Mouse (Mus musculus) neural tube, embryonic 10.5 days (tissue): Measurements from ENCODE around the gene Fev.

Experiments
- DNase-seq: peaks from one replicate; pipeline ENCODE4 v3.0.0-alpha.2; 2017; ENCODE audit warnings: low spot score; ENCODE audit errors: extremely low spot score

Gene Fev

GRCm38 (mm10) chr1:74880785-74881360, 4.3 kb downstream of the Fev start:
- peak; percentile 76 for DNase-seq

GRCm38 (mm10) chr1:74877199-74877598, 8.0 kb downstream of the Fev start:
- no peak for DNase-seq

DNA sequence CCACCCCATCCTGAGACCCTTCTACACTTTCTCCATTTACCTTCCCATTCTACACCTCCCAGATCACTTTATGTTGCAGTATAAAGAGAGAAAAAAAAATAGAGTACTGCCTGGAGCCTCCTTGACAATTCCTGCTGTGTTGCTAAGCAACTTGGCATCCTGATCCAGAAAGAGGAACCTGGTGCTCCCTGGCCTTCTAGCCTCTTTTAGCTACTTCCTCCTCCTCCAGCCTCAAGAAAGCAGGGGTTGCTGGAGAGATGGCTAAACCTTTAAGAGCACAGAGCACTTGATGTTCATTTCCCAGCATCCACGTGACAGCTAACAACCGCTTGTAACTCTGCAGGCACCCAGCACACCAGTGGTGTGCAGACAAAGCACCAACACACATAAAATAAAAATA, 13.0 kb downstream of the Fev start:
- no peak for DNase-seq

DNA sequence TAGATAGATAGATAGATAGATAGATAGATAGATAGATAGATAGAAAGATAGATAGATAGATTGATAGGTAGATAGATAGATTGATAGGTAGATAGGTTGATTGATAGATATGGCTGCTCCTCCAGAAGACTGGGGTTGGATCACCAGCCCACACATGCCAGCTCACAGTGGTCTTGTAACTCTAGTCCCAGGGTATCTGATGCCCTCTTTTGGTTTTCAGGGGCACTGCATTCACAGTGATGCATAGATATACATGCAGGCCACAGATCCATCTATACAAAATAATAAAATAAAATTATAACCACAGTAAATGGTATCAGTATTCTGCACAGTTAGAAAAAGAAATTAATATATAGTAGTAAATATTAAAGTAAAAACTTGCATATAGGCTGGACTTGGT, 23.4 kb downstream of the Fev start:
- no peak for DNase-seq

DNA sequence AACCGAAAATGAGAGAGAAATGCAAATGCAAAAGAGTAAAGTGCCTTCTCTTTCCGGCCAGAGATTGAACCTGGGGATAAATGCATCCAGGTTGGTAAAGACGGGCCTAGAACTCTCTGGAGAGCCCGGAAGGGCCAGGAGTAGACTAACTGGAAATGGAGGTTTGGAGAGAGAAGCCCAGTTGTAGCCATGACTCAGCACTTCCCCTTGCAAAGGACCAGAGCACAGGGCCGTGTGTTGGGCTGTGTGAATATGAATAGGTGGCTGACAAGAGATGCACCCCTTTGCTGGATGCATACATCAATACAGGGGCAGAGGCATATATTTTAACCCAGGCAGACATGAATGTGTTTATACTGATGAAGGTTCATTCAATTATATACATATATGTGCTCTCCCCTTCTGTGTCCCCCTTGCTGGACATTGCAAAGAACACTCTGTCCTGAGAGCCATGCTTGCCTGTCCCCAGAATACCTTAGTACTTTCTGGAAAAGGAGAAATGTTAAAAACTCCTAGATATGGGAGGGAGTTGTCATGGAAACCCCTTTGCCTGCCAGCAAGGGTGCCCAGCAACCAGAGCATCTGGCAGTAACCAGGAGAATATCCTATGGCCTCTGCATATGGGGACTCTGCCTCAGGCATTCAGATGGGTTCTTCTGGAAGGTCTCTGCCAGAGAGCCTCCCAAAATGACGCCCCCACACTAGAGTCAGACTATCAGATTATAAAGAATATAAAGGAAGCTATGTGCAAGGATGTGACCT, 25.8 kb downstream of the Fev start:
- no peak for DNase-seq

DNA sequence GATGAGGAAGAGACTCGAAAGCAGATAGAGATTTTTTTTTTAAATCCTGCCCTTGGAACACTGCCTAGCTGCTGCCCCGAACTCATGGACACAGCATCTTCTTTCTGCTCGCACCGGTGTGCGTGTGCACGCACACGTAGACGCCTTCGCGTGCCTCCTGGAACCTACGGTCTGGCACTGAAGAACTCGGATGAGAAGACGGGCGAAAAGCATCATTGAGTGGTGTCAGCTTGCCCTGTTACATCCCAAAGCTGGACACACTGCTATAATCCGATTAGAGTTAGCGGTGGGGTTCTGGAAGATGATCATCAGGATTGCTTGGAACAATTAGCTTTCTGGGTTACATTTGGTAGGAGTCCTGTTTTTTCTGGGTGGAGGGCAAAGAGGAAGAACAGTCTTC, 26.4 kb downstream of the Fev start:
- no peak for DNase-seq

- DNase-seq = peak; percentile 77
Measured at GRCm38 (mm10) chr1:74858171-74858719, 27.0 kb downstream of the Fev start.

- DNase-seq = peak; percentile 19
Measured at GRCm38 (mm10) chr1:74857677-74858076, 27.5 kb downstream of the Fev start.

DNA sequence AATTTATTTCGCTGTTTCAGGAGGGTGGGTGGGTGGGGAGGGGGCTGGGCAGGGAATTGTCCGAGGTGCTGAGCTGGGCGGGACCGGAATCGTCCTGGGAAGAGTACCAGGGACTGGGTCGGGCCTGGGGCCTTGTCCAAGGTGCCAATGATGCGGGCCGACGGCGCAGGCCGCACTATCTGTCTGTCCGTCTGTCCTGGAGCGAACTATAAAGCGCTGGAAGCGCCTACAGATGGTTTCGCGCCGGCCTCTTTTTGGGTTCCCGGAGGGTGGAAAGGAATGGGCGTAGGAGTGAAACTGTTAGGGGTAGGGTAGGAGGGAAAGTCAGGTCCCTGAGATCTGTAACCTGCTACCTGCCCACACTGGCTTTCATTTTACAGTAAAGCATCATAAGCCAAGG, 28.0 kb downstream of the Fev start:
- DNase-seq = peak; percentile 20

- peak; percentile 28 for DNase-seq
Measured at GRCm38 (mm10) chr1:74856791-74857190, 28.4 kb downstream of the Fev start.

DNA sequence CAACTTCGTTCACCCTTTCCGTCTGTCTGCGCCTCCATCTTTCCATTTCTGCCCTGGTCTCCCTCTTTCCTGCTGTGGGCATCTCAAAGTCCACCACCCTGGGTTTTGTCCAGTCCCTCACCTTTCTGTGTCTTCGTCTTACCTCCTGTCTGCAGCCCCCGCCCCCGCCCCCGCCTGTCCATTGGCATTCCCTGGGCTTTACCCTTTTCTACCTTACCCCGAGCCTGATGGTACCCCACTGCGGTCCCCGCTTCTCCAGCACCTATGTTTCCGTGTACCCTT, 28.8 kb downstream of the Fev start:
- no peak for DNase-seq

DNA sequence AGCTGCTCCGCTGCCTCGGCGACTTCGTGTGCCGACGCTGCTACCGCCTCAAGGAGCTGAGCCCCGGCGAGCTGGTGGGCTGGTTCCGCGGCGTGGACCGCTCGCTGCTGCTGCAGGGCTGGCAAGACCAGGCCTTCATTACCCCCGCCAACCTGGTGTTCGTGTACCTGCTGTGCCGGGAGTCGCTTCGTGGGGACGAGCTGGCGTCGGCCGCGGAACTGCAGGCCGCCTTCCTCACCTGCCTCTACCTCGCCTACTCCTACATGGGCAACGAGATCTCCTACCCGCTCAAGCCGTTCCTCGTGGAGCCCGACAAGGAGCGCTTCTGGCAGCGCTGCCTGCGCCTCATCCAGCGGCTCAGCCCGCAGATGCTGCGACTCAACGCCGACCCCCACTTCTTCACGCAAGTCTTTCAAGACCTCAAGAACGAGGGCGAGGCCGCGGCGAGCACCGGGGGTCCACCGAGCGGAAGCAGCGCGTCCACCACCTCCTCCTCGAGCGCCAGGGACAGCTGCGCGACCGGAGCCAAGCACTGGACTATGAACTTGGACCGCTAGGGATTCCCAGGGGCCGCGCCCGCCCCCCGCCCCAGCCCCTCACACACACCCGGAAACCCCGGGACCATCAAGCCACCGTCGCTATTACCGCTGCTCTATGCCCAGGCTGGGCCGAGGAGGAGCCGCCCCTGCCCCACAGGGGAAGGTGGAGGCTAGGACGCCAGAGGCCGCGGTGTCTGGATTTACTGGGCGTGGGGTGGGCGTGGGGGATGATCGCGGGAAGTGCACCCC, 29.4 kb downstream of the Fev start:
- peak; percentile 59 for DNase-seq

GRCm38 (mm10) chr1:74855156-74855555, 30.1 kb downstream of the Fev start:
- no peak for DNase-seq

- DNase-seq = peak; percentile 88
Measured at GRCm38 (mm10) chr1:74854306-74855056, 30.7 kb downstream of the Fev start, which contains the start of gene Cdk5r2. Gene Cdk5r2 (plus strand): TSS chr1:74854934.

DNA sequence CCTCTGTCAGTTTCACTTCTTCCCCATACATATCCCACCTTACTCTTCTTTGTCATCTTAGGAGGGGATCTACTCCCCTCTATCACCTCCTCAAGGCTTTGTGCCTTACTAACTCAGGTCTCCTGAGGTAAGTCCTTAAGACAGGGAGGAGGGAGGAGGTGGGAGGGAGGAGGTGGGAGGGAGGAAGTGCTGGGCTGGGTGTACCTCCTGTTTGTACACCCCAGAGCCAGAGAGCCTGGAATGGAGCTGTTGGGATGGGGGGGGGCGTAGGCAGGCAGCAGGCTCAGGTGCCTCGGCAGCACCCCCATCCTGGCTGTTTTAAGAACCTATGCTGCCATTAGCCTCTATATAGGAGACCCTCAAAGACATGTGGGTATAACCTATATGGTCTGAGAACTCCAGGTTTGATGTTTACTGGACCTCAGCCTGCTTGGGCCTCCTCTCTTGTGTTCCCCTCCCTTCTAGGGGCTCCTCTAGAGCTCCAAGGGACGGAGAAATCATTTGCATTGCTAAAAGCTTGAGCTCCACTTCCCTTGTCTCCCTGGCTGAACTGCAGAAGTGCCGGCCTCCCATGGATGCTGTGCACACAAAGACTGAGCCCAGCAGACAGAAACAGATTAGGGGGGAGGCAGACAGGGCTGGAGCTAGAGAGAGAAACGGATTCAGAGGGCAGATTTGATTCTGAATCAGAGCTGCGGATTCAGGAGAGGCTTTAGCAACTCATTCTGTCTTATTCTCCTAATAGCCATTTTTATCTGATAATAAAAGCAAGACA, 34.0 kb downstream of the Fev start:
- no peak for DNase-seq

DNA sequence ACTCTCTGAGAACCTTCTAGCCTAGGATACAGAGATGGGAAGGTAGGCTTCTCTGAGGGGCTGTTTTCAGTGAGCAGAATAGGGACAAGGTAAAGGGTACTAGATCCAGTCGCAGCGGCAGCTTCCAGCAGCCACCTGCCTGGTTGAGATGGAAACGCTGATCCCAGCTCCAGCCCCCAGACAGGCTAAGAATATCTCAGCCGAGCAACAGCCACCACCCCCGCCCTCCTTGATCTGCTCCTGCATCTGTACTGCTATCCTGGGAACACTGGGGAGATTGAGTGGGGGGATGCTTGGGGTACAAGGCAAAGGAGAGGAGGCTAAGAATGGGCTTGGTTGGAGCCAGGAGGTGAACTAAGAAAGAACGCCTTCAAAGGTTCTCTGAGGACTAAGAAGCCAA, 35.0 kb downstream of the Fev start:
- DNase-seq = no peak

GRCm38 (mm10) chr1:74848946-74849345, 36.3 kb downstream of the Fev start:
- no peak for DNase-seq

DNA sequence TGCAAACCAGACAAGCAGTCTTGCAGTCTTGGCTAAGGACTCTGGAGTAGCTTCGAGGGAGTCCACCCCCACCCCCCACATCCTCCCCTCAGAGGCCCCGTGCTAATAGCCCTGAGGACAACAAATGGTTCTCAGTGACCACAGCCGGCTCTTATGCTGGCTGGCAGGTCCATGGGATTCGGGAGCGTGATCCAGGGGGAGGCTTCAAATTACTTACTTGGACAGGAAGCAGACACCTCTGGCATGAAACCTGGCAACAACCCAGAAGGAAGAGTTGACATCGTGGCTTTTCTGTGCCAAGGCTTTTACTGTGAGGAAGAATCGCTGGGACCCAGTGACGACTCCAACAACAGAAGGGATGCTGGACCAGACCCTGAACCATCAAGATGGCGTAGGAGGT, 38.9 kb downstream of the Fev start:
- no peak for DNase-seq

DNA sequence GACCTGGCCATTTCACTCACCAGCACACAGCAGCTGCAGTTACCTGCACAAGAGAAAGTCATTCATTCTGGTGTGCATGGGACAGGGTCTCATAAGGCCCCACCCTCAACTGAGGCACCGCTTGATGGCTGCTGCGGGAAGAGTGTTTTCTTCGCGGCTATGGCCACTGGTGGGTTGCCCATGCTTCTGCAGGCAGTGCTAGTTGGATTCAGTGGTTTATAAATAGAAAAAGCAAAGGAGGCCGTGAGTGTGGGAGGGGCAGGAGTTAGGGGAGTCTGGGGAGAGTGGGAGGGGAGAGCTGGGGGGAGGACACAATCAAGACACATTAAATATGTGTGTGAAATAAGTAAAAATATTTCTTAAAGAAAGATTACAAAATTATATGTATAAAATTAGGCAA, 42.1 kb downstream of the Fev start:
- DNase-seq = no peak

GRCm38 (mm10) chr1:74833255-74833654, 52.0 kb downstream of the Fev start:
- DNase-seq = no peak
